Mouse (Mus musculus) liver, postnatal 0 days (tissue): ENCODE data around the gene Samm50.
A peak's percentile ranks its signal among the peaks of the same experiment; 100 is the strongest.

Source experiments
- CTCF ChIP-seq: sonication (generic); IDR thresholded peaks from 2 replicates; pipeline ENCODE4 v1.5.1; 2016; ENCODE audit warnings: antibody characterized with exemption, low read depth
- EP300 ChIP-seq: IDR thresholded peaks from 2 replicates; pipeline ENCODE4 v1.6.1; 2016; ENCODE audit warnings: antibody characterized with exemption, low read depth, mild to moderate bottlenecking

DNA sequence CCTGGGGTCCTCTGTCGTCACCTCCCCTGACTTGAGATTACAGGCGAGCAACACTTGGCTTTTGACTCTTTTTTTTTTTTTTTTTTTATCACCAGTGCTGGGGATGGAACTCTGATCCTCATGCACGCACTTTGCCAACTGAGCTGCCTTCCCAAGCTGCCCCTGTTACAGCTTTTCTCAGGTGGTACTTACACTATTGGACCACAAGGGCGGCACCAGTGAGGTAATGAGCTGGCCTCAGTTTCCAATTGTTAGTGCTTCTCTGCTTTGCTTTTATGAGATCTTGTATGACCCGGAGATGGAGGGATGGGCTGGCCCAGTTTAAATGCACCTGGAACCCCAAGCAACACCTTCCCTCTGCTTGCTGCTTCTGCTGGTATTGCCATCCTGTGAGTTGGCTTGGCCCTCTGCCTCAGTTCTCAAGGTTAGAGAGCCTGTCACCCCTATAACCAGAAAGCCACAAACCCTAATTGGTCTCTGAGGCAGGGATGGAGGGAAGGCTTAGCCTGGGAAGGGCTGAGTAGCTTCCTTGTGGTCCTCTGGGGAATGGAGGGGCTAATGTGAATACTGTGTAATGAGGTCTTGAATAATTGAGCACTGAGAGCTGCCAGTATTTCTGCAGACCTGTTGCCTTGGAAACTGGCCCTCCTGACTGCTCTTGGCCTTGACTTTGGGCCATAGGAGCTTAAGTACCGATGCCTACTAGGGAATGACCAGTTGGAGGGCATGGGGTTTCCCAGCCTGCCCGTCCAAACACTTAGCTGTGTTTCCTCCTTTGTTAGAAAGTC, 42.9 kb downstream of the Samm50 start:
- no peak for TF ChIP-seq EP300
- peak; percentile 34; the same call in 1 of the 2 replicates for TF ChIP-seq CTCF
